Mouse (Mus musculus) limb, embryonic 10.5 days (tissue): ENCODE data around the gene Hint1. TPM values are rescaled to one million over a fixed set of nuclear protein-coding genes. Genes with fewer than 3 reads are reported as not detected.

Source experiments
- DNase-seq: peaks from one replicate; pipeline ENCODE4 v3.0.0-alpha.2; 2017; ENCODE audit warnings: low spot score
- H3K27ac ChIP-seq: fragments of 300-500 bp; sonication (generic); 2 replicates; pipeline ENCODE4 v1.5.1; 2016; ENCODE audit warnings: mild to moderate bottlenecking
- H3K27me3 ChIP-seq: fragments of 300-500 bp; sonication (generic); 2 replicates; pipeline ENCODE4 v1.6.1; 2016; ENCODE audit warnings: low read depth, mild to moderate bottlenecking; ENCODE audit not compliant: poor library complexity, severe bottlenecking
- H3K36me3 ChIP-seq: fragments of 300-500 bp; sonication (generic); 2 replicates; pipeline ENCODE4 v1.6.1; 2016; ENCODE audit warnings: mild to moderate bottlenecking, moderate library complexity
- H3K4me1 ChIP-seq: fragments of 300-500 bp; sonication (generic); 2 replicates; pipeline ENCODE4 v1.6.1; 2016
- H3K4me3 ChIP-seq: fragments of 300-500 bp; sonication (generic); 2 replicates; pipeline ENCODE4 v1.5.1; 2016; ENCODE audit warnings: mild to moderate bottlenecking, moderate library complexity
- H3K9me3 ChIP-seq: fragments of 300-500 bp; sonication (generic); replicated peaks from 2 replicates; pipeline ENCODE4 v1.6.1; 2016; ENCODE audit warnings: mild to moderate bottlenecking
- WGBS: fragments of 180-500 bp; shearing (Covaris S2); methylation state at CpG from one replicate; pipeline ENCODE4 v1.1.7; 2016; 5-methylcytosine and 5-hydroxymethylcytosine counted together
- polyA plus RNA-seq: library from polyadenylated mRNA; unstranded; fragments of >200 nt; fragmentation: Nextera tagmentation; extraction: Ambion mirVana; gene quantifications from 2 replicates; pipeline ENCODE4 v1.2.1, GENCODE M21; 2016

Hint1 gene
- polyA plus RNA-seq, 1 experiment from 2014 or later = 550 TPM

DNA sequence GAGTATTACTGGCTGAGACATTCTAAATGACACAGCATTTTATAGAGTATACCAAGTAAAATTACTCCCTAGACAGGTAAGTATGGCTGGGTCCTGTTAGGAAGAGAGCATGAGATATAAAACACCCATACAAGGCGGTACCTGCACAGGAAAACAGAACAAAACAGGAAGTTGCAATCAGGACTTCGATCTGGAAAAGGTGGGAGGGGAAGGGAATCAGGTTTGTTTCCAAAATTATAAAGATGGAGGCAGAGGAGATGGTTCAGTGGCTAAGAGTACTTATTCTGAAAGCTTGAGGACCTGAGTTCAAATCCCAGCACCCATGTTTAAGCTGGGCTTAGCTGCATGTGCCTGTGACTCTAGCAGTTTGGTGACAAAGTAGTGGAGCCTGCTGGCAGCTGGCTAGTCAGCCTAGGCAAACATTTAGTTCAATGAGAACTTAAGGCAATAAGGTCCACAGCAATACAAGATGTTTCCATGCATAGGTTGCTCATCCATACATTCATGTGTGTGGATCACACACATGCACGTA, 1.8 kb downstream of the Hint1 start:
- peaks cover 49% of the 10 kb centered on the region for H3K36me3 ChIP-seq
- DNase-seq = no peak
- H3K27ac ChIP-seq = no peak overlapping the region
- WGBS = 91% methylated on average over 3 of the region's 3 CpGs
- H3K4me1 ChIP-seq = peaks cover 21% of the 10 kb centered on the region
- no peaks in the 10 kb centered on the region for H3K9me3 ChIP-seq
- no peaks in the 10 kb centered on the region for H3K27me3 ChIP-seq
- H3K4me3 ChIP-seq = peak overlapping the region; percentile 96

DNA sequence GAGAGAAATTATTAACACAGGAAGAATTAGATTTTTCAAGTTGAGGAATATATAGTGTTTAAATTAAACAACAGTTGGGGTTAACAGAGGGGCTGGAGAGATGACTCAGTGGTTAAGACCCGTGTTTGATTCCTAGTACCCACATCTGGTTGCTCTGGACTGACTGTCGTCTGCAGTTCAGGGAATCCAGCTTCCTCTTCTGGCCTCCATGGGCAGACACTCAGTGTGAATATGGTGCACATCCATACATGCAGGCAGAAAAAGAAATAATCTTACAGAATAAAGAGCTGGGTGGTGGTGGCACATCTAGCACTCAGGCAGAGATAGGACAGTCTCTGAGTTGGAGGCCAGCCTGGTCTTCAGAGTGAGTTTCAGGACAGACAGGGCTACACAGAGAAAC, 2.3 kb downstream of the Hint1 start:
- Histone ChIP-seq H3K27ac (no peak overlapping the region), H3K27me3 (no peaks in the 10 kb centered on the region), H3K9me3 (no peaks in the 10 kb centered on the region), H3K36me3 (peaks cover 54% of the 10 kb centered on the region), H3K4me1 (peaks cover 21% of the 10 kb centered on the region), H3K4me3 (peak overlapping the region; percentile 96; the same call in 1 of the 2 replicates)
- 87% methylated on average over 2 of the region's 2 CpGs for whole genome bisulfite sequencing
- DNase-seq = no peak

- Histone ChIP-seq H3K27me3 (no peaks in the 10 kb centered on the region), H3K9me3 (no peaks in the 10 kb centered on the region), H3K36me3 (peaks cover 63% of the 10 kb centered on the region), H3K27ac (no peak overlapping the region), H3K4me1 (peaks cover 21% of the 10 kb centered on the region), H3K4me3 (no peak overlapping the region)
- DNase-seq = no peak
- WGBS = 92% methylated on average over 3 of the region's 3 CpGs
Measured at GRCm38 (mm10) chr11:54869318-54869717, 3.1 kb downstream of the Hint1 start.

- H3K4me1 ChIP-seq = peaks cover 15% of the 10 kb centered on the region
- H3K36me3 ChIP-seq = peaks cover 69% of the 10 kb centered on the region
- DNase-seq = no peak
- WGBS = 83% methylated on average over 7 of the region's 7 CpGs
- H3K4me3 ChIP-seq = no peak overlapping the region
- H3K27me3 ChIP-seq = no peaks in the 10 kb centered on the region
- H3K9me3 ChIP-seq = no peaks in the 10 kb centered on the region
- H3K27ac ChIP-seq = no peak overlapping the region
Measured at GRCm38 (mm10) chr11:54871831-54872537, 5.8 kb downstream of the Hint1 start.

DNA sequence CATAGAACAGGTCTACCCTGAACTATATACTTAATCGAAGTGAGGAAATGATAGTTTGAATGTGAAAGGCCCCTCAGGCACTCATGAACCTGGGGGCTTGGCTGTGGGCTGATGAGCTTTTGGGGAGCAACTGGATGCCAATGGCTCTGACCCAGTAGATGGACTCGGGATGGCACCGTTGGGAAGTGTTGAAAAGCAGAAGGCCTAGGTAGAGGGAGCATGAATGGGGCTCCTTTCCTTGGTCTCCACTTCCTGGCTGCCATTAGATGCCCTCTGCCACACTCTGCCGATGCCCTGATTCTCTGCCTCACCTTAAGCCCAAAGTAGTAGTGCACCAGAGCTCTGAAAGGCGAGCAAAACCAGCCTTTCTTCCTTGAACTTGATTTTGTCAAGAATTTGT, 9.8 kb downstream of the Hint1 start:
- Histone ChIP-seq H3K4me1 (no peaks in the 10 kb centered on the region), H3K27me3 (peaks cover 10% of the 10 kb centered on the region; the same call in 1 of the 2 replicates), H3K27ac (no peak overlapping the region), H3K36me3 (peaks cover 39% of the 10 kb centered on the region), H3K9me3 (no peaks in the 10 kb centered on the region), H3K4me3 (no peak overlapping the region)
- DNase-seq = no peak
- 89% methylated on average over 5 of the region's 5 CpGs for WGBS

GRCm38 (mm10) chr11:54878893-54879292, 12.7 kb downstream of the Hint1 start:
- H3K4me3 ChIP-seq = no peak overlapping the region
- H3K27me3 ChIP-seq = peaks cover 18% of the 10 kb centered on the region; the same call in 1 of the 2 replicates
- H3K9me3 ChIP-seq = no peaks in the 10 kb centered on the region
- peaks cover 5% of the 10 kb centered on the region for H3K4me1 ChIP-seq
- no peak overlapping the region for H3K27ac ChIP-seq
- peaks cover 10% of the 10 kb centered on the region for H3K36me3 ChIP-seq
- WGBS = 87% methylated on average over 6 of the region's 6 CpGs
- no peak for DNase-seq

DNA sequence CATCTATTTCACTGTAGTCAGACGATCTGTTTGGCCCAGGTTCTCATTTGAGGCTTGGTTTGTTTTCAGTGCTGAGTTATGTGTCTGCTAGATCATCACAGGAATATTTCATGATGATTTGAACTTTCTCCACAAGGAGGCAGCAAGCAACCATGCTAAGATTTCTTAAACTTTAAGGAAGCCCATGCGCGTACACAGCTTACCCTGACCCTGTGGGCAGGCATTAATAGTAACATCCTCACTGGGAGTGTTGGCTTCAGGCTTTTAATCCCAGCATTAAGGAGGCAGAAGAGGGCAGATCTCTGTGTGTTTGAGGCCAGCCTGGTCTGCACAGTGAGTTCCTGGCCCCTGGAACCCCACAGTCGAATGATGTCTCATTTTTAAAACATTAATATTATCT, 13.3 kb downstream of the Hint1 start:
- no peak overlapping the region for H3K4me3 ChIP-seq
- peaks cover 18% of the 10 kb centered on the region; the same call in 1 of the 2 replicates for H3K27me3 ChIP-seq
- peaks cover 9% of the 10 kb centered on the region for H3K4me1 ChIP-seq
- H3K36me3 ChIP-seq = peaks cover 5% of the 10 kb centered on the region
- no peak for DNase-seq
- no peak overlapping the region for H3K27ac ChIP-seq
- 43% methylated on average over 4 of the region's 4 CpGs for WGBS
- H3K9me3 ChIP-seq = no peaks in the 10 kb centered on the region

GRCm38 (mm10) chr11:54879922-54880321, 13.7 kb downstream of the Hint1 start:
- no peak overlapping the region for H3K4me3 ChIP-seq
- WGBS = 77% methylated on average over 10 of the region's 10 CpGs

DNA sequence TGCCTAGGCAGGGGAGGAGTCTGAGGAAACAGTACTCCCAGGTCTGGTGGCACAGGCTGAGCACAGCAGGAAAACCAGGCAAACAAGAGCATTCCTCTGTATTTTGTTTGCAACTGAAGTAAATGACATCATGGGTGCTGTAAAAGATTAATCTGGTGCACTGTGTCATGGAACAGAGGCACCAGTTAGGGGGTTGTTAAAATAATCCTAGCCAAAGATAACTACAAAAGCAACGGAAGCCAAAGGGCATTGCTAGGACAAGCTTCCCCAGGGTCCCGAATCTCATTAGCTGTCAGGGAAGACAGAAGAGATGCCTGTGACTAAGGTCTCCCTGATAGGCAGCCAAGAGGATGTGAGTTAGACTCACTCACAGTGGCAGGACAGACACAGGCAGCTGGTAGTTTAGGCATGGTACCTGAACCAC, 14.9 kb downstream of the Hint1 start:
- no peaks in the 10 kb centered on the region for H3K36me3 ChIP-seq
- H3K27ac ChIP-seq = no peak overlapping the region
- no peaks in the 10 kb centered on the region for H3K9me3 ChIP-seq
- no peak overlapping the region for H3K4me3 ChIP-seq
- 8% methylated on average over 2 of the region's 2 CpGs for WGBS
- no peak for DNase-seq
- H3K4me1 ChIP-seq = peaks cover 21% of the 10 kb centered on the region
- peaks cover 28% of the 10 kb centered on the region for H3K27me3 ChIP-seq

More at GRCm38 (mm10) chr11:54879922-54880321, 13.7 kb downstream of the Hint1 start:
- Histone ChIP-seq H3K36me3 (peaks cover 2% of the 10 kb centered on the region), H3K4me1 (peaks cover 14% of the 10 kb centered on the region), H3K27me3 (peaks cover 18% of the 10 kb centered on the region; the same call in 1 of the 2 replicates), H3K27ac (no peak overlapping the region), H3K9me3 (no peaks in the 10 kb centered on the region)
- no peak for DNase-seq

GRCm38 (mm10) chr11:54882671-54883070, 16.5 kb downstream of the Hint1 start:
- Histone ChIP-seq H3K9me3 (no peaks in the 10 kb centered on the region), H3K27ac (no peak overlapping the region), H3K27me3 (peaks cover 44% of the 10 kb centered on the region), H3K4me3 (no peak overlapping the region), H3K36me3 (no peaks in the 10 kb centered on the region), H3K4me1 (peaks cover 21% of the 10 kb centered on the region)
- 47% methylated on average over 8 of the region's 8 CpGs for WGBS
- DNase-seq = no peak

- Histone ChIP-seq H3K27ac (peak overlapping the region; percentile 46), H3K27me3 (peaks cover 60% of the 10 kb centered on the region), H3K4me3 (no peak overlapping the region), H3K36me3 (no peaks in the 10 kb centered on the region), H3K4me1 (peaks cover 21% of the 10 kb centered on the region), H3K9me3 (peaks cover 2% of the 10 kb centered on the region; the same call in 1 of the 2 replicates)
- no peak for DNase-seq
- 74% methylated on average over 5 of the region's 5 CpGs for WGBS
Measured at GRCm38 (mm10) chr11:54884197-54884828, 18.1 kb downstream of the Hint1 start.

- Histone ChIP-seq H3K27me3 (peaks cover 65% of the 10 kb centered on the region), H3K9me3 (peaks cover 2% of the 10 kb centered on the region; the same call in 1 of the 2 replicates), H3K36me3 (no peaks in the 10 kb centered on the region), H3K27ac (peak overlapping the region; percentile 46), H3K4me3 (no peak overlapping the region), H3K4me1 (peaks cover 21% of the 10 kb centered on the region)
- 3% methylated on average over 5 of the region's 5 CpGs for WGBS
- peak; percentile 51 for DNase-seq
Measured at GRCm38 (mm10) chr11:54884937-54885336, 18.8 kb downstream of the Hint1 start.

- Histone ChIP-seq H3K4me3 (no peak overlapping the region), H3K27ac (peak overlapping the region; percentile 46), H3K4me1 (peaks cover 21% of the 10 kb centered on the region), H3K27me3 (peaks cover 63% of the 10 kb centered on the region), H3K9me3 (peaks cover 2% of the 10 kb centered on the region; the same call in 1 of the 2 replicates), H3K36me3 (no peaks in the 10 kb centered on the region)
- WGBS = 74% methylated on average over 2 of the region's 2 CpGs
- no peak for DNase-seq
Measured at GRCm38 (mm10) chr11:54885406-54885805, 19.2 kb downstream of the Hint1 start.
